Mouse (Mus musculus) E14TG2a.4 (cell line): ENCODE data around the gene Kcnv2.

Source experiments
- CTCF ChIP-seq: conservative IDR thresholded peaks from 2 replicates; pipeline ENCODE4 v1.5.1; 2014; ENCODE audit warnings: low read length
- NANOG ChIP-seq: IDR thresholded peaks from 2 replicates; pipeline ENCODE4 v1.6.1; 2014; ENCODE audit warnings: borderline replicate concordance, low read length, mixed read lengths

DNA sequence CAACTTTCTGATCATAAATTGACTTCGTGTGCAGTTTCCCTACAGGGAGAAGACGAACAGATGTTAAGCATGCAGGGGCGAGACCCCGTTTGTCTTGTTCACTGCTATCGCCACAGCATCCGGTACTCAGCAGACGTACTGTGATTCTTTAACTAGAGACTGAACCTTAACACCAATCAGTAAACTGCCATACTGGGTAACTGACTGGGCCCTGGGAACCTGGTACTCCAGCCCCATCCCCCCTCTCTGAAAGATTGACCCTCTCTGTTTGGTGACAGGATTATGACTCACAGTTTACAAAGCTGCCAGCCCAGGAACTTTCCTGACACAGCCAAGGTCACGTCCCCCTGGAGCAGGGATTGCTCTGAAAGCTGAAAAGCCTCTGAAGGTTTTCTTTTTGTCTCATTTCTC, 42.1 kb downstream of the Kcnv2 start:
- TF ChIP-seq CTCF (no peak), NANOG (no peak)
